Mouse (Mus musculus): ENCODE measurements around the gene Adgrl1. TPM values are rescaled to one million over a fixed set of nuclear protein-coding genes. Genes with fewer than 3 reads are reported as not detected.

Adgrl1 gene
- total RNA-seq, 2 experiments from 2014 or later, result 12.7 to 17.8 TPM

DNA sequence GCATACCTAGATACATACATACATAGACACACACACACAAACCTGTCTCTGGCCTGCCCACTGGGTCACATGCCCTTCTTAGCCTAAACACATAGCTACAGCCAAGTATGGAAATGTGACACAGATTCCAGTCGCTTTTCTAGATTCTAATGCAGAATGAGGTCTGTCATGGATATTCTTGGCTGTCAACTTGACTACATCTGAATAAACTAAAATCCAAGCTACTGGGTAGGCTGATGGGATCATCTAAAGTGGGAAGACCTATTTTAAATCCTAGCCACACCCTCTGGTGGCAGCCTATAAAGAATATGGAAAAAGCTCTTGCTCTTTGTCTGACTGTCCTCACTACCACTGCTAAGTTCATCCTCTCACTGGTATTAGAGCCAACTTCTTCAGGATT, 42.5 kb downstream of the Adgrl1 start:
- no peak for DNase-seq (ENCODE audit: low spot score)
- intact Hi-C loops (cut with DNase I), result no loop called here

DNA sequence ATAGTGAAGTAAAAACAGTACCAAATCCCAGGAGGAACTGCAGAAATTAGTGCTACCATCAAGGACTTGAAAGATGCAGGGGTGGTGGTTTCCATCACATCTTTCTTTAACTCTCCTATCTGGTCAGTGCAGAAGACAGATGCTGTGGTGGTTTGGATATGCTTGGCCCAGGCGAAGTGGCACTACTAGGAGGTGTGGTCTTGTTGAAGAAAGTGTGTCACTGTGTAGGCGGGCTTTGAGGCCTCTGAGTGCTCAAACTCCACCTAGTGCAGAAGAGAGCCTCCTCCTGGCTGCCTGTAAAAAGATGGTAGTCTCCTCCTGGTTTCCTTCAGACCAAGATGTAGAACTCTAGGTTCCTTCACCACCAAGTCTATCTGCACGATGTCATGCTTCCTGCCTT, 45.6 kb downstream of the Adgrl1 start:
- no peak for DNase-seq (ENCODE audit: low spot score)
- intact Hi-C loops (cut with DNase I), result no loop called here

DNA sequence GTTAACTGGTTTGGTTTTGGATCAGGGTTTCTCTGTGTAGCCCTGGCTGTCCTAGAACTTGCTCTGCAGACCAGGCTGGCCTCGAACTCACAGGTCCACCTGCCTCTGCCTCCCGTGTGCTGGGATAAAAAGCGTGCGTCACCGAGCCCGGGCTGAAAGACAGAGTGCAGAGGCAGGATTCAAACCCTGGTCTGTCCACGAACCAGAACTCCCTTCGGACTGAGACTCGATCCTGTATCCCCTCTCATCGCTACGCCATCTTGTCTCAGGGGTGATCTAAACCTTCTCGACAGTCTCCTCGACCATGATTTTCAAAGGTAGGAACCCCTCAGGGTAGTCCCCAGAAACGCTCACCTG, 54.8 kb downstream of the Adgrl1 start:
- no peak for DNase-seq (ENCODE audit: low spot score)
- intact Hi-C loops (cut with DNase I), result loop anchor here (1.0 to 10.0 kb wide), 4 partner anchors 58 to 510 kb away; no protein-coding TSS in a partner anchor

DNA sequence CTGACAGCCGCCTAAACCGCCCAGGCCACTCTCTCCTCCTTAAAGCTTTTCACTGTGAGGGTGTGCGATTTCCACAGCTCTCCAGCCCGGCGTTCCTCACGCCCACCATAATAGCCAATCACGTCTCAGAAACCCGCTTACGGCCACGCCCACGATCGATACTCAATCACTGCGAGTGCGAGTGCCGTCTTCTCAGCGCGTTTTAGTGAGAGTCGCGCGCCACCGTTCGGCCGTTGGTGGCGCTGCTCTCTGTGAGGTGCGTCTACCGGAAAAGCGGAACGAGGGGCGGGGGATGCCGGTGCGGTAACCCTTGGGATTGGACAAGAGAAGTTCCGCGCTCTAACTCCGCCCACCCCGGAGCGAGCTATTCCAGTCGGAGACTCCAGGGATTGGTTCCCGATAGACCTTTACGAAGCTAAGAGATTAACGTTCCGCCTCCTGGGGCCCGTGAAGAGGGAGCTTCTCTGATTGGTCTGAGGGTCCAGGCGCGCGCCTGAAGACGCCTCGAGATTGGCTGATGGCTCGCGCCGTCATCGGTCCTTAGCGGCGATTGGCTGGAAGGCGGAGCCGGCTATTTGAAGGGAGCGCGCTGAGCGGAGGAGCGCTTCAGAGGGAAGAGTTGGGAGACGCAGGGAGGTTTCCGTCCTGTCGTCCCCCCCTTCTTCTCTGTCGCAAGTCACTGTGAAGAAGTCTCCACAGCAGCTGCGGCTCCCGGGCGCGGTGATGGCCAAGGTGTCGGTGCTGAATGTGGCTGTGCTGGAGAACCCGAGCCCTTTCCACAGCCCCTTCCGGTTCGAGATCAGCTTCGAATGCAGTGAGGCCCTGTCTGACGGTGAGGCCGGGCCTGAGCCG, 55.4 kb downstream of the Adgrl1 start, which contains the start of the genes Gm10644 and Asf1b:
Gene Gm10644 (minus strand): TSS at position 100 of the 852 bp plus-strand sequence.
Gene Asf1b (plus strand): TSS at position 402 of the 852 bp plus-strand sequence.
- DNase-seq (ENCODE audit: low spot score), result peak; percentile 97
- intact Hi-C loops (cut with DNase I), result loop anchor here (1.0 to 10.0 kb wide), 4 partner anchors 59 to 511 kb away; no protein-coding TSS in a partner anchor

DNA sequence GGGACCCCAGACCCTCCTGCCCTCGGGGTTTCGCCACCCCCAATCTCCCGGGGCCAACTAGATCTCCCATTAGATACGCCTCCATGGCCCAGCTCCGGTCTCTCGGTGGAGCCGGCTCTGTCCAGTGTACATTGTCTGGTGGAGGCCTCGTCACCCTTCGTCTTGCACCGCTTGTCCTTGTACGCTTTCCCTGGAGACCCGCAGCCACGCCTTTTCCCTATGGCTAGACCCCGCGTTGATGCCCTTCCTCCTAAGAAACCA, 56.0 kb downstream of the Adgrl1 start:
- intact Hi-C loops (cut with DNase I), result loop anchor here (1.0 to 10.0 kb wide), 4 partner anchors 60 to 511 kb away; no protein-coding TSS in a partner anchor
- DNase-seq (ENCODE audit: low spot score), result no peak

DNA sequence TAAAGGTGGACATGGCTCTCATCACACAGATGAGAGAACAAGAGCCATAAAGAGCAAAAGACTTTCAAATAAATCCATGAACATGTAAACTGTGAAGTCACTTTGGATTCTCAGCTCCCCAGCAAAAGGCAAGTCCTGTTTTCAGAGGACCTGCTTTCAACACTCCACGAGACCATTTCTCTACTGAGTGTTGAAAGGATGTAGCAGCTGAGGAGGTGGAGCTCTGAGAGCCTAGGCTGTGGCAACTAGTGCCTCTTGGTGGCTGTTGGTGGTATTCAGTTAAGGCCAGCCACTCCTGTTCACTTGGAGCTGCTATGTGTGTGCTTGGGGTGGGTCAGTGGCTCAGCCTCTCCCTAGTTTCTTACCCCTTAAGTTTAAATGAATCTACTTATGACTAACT, 56.9 kb downstream of the Adgrl1 start:
- DNase-seq (ENCODE audit: low spot score), result no peak
- intact Hi-C loops (cut with DNase I), result loop anchor here (5.0 to 10.0 kb wide), 3 partner anchors 172 to 512 kb away; no protein-coding TSS in a partner anchor

DNA sequence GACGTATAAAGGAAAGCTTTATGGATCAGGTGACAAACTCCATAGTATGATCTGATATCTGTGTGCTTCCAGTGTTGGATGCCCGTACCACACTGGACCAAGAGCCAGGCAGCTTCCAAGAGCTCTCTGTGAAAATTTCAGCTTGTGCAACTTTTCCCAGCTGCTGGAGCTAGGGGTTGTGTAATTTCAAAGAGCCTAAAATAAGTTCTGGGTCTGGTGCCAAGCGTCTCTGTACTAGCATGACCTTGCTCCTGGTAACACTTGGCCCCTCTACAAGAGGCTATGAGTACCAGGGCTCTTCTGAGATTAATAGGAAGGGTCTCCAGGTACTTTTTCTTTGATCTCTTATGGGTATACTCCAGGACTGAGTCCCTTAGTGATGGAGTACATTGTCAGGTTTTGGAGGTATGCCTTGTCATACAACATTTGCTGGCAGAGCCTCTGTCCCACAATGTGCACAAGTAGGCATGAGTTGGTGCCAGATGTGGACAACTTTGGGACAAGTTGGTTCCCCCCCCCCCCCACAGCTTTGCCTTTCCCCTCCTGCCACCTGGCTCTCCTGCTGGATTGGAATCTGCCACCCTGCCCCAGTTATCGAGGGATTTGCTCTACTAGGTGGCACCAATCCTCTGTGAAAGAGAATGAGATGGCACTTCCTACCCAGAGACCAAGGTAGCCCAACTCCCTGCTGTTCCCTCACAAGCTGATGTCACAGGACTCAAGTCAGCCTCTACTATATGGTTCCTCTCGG, 64.3 kb downstream of the Adgrl1 start:
- no peak for DNase-seq (ENCODE audit: low spot score)

DNA sequence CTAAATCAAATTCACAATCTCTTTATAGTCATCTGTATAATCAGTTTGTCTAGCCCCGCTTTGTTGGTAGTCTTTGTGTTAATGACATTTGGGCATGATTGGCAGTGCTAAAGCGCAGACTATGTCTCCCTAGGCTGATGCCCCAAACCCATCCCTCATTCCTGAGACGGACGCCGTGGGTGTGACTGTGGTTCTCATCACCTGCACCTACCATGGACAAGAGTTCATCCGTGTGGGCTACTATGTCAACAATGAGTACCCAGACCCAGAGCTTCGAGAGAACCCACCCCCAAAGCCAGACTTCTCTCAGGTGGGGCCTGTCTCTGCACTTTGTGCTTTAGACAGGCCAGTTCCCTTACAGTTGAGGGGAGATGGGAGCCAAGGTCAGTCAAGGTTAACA, 67.8 kb downstream of the Adgrl1 start:
- intact Hi-C loops (cut with DNase I), result no loop called here
- no peak for DNase-seq (ENCODE audit: low spot score)

More for the DNA sequence above, 64.3 kb downstream of the Adgrl1 start:
- intact Hi-C loops (cut with DNase I), result no loop called here

DNA sequence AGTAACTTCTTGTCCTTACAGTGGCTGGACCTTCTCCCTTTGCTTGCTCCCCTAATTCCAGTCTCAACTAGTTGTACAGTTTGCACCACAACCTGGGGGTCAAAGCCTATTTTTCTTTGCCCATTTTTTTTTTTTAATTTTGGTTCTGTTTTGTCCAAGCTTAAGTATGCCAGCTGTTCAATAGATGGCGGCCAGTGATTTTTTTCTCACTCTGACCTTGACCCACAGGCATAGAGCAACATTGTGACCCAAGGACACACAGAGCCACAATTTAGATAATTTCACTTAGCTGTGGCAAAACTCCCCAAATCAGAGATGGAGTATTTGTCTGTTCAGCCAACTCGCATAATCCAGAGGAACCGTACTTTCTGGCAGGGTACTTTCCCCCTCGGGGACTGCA, 71.2 kb downstream of the Adgrl1 start:
- DNase-seq (ENCODE audit: low spot score), result no peak
- intact Hi-C loops (cut with DNase I), result no loop called here

DNA sequence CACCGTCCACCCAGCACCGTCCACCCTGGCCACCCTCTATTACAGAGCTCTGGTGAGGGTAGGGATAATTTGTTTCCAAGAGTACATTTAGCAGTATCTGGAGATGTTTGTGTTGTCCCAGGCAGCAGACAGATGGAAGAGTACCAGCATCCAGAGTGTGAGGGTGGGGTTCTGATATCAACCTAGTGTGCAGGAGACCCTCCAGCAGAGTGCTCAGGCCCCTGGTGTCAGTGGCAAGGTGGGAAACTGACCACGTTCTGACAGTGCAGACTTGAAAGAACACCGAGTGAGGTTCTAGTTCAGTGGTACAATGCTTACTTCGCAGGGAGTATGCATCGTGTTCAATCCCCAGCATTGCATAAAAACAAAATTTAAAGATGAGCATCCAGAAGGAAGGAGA, 71.8 kb downstream of the Adgrl1 start:
- intact Hi-C loops (cut with DNase I), result no loop called here
- no peak for DNase-seq (ENCODE audit: low spot score)

DNA sequence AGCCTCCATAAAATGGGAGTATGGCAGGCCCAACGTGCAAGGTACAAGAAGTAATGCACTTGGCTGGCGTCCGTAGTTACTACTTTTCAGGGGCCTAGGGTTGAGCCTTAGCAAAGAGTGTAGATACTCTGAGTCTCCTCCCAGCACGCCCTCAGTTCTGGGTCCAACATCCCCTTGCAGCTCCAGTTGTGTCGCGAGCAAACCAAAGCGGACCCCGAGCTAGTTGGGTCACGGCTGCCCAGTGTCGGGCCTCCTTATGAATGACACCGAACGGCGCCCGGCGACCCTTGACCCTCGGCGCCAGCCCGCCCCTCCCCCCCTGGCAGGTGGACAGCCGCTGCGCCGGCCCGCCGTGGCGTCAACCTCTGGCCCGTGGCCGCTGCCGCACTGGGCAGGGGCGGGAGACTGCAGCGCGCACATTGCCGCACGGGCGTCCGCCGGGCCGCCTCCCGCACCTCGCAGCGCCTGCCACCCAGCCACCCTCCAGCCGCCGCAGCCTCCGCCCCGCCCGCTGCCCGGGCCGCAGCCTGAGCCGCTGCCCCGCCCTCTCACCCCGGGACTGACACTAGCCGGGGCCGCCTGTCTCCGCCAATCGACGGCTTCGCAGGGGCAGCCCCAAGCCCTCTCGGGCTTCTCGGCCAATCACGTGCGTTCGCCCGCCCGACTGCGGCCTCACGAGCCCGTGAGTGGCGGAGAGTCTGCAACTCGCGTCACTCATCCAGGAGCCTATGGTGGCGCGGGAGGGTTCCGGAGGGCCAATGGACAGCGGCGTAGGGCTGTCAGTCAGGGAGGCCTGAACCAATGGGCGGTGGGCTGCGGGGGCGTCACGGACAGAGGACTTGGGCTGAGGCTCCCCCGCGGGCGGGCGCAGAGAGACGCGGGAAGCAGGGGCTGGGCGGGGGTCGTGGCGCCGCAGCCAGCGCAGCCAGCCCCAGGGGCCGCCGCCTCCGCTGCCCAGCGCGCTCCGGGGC, 72.5 kb downstream of the Adgrl1 start, which contains the start of gene Prkaca:
Gene Prkaca (plus strand): TSS at position 844 of the 971 bp plus-strand sequence.
- intact Hi-C loops (cut with DNase I), result no loop called here
- peak; percentile 99 for DNase-seq (ENCODE audit: low spot score)

DNA sequence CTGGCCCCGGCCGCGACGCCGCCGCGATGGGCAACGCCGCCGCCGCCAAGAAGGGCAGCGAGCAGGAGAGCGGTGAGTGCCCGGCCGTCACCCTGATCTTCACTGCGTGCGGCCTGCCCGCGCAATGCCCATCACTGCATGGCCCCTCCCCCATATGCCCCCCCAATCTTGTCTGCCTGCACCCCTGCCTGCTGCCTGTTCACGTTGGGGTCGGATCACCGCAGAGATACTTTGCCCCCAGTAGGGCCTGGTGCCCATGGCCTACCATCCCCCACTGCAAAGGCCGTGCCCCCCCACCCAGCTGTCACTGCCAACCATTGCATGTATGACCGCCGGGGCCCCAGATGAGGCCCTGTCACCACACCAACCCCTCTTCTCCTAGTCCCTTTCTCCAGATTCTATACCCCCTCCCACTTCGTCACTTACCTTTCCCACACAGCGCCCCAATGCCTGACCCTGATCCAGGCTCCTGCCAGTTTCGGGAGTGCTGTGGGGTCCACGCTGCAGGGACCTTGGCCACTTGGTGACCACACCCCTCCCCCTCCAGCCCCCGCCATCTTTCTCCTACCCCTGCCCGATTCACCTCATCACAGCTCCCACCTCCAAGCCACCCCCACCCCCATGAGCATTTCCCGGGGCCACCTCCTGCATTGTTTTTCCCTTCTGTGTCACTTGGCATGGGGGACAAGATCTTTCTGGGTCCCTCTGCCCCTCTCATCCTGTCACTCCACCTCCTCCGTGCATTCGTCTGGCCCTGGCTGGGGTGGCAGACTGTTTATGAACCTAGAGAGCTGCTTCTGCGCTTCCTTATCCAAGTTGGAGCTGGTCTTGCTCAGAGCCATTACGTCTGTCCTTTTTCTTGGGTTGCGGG, 73.5 kb downstream of the Adgrl1 start:
- intact Hi-C loops (cut with DNase I), result loop anchor here (2.0 kb wide), 1 partner anchor 21 kb away; no protein-coding TSS in a partner anchor

DNA sequence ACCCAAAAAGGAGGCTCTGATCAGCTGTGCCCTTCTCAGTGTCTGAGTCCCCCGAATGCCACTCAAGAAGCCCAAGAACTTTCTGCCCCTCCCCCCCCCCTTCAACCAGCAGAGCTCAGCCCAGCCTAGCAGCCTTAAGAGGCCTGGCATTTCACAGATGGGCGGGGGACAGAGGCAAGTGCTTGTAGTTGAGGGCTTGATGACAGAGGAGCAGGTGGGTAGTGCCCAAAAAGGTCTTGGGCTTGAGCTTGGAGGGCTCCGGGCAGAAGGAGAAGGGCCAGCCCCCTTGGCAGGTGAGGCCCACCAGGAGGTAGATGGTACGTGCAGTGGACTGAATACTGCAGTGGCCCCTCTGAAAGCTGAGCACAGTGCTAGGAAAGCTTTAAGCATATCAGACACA, 74.6 kb downstream of the Adgrl1 start:
- intact Hi-C loops (cut with DNase I), result loop anchor here (2.0 kb wide), 1 partner anchor 20 kb away; no protein-coding TSS in a partner anchor
- no peak for DNase-seq (ENCODE audit: low spot score)

More for the DNA sequence above, 73.5 kb downstream of the Adgrl1 start:
- DNase-seq (ENCODE audit: low spot score), result no peak

DNA sequence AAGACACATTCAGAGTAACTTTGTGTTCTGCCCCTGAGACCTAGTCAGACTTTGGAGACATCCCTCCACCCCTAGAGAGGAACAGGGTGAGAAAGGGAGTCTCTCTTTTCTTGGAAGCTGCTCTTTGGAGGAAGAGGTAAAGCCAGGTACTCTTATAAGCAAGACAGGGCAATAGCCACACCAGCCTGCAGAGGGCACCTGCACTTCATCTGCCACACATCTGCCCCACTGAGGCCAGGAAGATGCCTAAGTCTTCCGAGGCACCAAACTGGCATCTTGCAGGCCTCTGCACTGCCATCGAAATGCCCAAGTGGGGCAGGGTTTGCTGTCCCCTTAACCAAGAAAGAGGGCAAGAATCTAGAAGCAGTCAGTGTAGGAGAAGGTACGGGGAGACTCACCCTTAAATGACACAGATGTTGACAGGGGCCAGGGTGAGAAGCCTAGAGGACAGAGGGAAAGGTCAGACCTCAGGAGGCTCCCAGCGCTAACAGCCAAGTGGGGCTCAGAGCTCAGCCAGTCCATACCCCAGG, 76.3 kb downstream of the Adgrl1 start:
- DNase-seq (ENCODE audit: low spot score), result no peak
- intact Hi-C loops (cut with DNase I), result no loop called here

DNA sequence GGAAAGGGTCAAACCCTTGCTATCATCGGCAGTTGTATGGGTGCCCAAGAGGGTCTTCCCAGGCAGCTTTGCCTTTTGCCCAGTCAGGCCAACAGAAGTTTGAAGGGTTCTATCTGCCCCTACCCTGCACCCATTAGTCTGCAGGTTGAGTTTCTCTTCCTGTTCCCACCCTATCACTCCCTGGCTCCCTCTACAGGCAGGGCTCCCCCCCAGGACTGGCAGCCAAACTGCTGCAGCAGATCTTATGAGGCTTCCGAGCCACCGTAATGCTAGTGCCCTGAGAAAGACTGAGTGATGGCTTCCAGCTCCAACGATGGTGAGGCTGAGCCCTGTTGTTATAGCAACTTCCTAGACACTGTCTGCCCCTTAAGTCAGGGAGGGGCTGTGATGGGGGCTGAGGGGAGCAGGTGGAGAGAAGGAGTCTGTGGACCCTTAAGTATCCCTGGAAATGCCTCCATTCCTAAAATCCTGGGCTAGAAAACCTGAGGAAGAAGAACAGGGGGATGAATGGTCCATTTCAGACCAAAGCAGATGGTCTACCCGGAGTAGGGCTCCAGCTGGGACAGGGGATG, 77.0 kb downstream of the Adgrl1 start:
- DNase-seq (ENCODE audit: low spot score), result no peak
- intact Hi-C loops (cut with DNase I), result no loop called here

DNA sequence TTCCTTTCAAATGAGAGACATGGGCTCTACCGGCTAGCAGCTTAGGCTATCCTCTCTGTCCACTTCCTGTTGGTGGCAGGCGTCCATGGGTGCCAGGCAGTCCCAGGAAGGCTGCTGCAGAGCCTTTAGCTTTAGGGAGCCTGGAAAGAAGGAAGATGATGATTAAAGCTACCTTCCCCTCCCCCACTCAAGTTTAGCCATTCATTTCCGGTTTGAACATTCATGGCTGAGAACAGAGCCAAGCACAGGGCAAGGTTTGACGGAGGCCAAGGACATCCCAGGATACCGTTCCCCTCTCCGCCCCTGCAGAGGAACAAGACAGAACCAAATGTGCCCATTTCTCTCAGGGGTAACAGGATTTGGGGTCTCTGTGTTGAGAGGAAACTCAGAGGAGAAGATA, 77.7 kb downstream of the Adgrl1 start:
- no peak for DNase-seq (ENCODE audit: low spot score)
- intact Hi-C loops (cut with DNase I), result no loop called here

DNA sequence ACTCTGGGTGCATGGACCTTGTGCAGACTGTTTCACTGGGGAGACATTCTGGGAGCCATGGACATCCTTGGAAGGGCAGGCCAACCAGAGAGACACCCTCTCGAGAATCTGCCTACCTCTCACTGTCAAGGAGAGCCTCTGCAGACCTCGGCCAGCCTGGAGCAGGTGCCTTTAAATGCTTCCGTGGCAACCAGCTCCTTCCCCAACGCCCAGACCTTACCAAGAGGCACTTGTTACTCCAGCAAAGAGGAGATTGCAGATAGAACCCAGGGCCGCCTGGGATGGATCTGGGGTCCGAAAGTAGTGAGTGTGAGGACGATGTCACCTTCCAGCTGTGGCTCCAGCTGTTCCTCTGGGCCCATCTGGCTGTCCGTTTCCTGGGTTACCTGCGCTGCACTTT, 78.3 kb downstream of the Adgrl1 start:
- intact Hi-C loops (cut with DNase I), result no loop called here
- no peak for DNase-seq (ENCODE audit: low spot score)

DNA sequence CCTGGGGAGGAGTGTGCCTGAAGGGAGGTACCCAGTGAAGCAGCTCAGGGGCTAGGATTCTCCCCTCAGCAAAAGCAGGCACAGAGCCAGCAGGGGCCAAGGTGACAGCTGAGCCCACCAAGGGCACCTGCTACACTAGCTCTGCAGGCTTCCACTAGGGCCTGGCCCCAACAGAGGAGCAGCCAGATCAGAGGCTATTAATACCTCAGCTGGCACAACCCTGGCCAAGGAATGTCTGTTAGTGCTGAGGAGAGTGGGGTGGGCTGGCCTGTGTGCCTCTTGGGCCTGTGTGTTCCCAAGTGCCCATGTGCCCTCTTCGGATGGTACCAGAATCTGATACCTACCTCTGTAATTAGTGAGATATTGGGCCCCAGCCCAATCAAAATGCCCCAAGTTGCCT, 80.3 kb downstream of the Adgrl1 start:
- DNase-seq (ENCODE audit: low spot score), result no peak
- intact Hi-C loops (cut with DNase I), result no loop called here

Measured in heart, postnatal 25 days (tissue).